Mouse (Mus musculus) erythroblast, embryonic 14.5 days (primary cell): ENCODE data around the gene Olfml1.

ENCODE experiments used
- GATA1 ChIP-seq: IDR thresholded peaks from 2 replicates; pipeline ENCODE4 v1.6.1; 2012; ENCODE audit warnings: low read length, inconsistent platforms, mixed read lengths
- TAL1 ChIP-seq: IDR thresholded peaks from 3 replicates; pipeline ENCODE4 v1.6.1; 2012; ENCODE audit warnings: low read length, inconsistent platforms, mixed read lengths

DNA sequence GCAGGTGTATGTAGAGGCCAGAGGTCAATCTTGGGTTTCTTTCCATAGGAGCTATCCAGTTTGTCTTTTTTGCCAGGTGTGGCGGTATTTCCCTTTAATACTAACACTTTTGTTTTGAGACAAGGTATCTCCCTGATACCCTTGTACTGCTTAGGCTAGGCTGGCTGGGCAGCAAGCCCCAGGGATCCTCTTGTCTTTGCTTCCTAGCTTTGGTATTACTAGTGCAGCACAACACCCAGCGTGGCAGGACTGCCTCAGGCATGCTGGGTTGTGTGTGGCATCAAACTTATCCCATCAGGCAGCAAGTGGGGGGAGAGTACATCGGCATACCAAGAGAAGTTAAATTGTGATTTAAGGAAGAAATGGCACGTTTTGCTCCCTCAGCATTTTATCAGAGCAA is 35.3 kb downstream of the Olfml1 start:
- TF ChIP-seq TAL1 (no peak), GATA1 (no peak)
